In genomic region chr11:116078221-116078620, GRCm38 (mm10) we compare ENCODE assay signal across 8 mouse cellular contexts. TPM values are rescaled to one million over a fixed set of nuclear protein-coding genes. Genes with fewer than 3 reads are reported as not detected.
DNase-seq lines count a peak whose midpoint lies in the region; ATAC-seq and TF ChIP-seq lines count a peak whose summit lies in the region.

No protein-coding gene starts in this region.

- no peak for ATAC-seq in heart, embryonic 12.5 days (ENCODE audit: insufficient number of reproducible peaks, low FRiP score)
- peak; percentile 47 for ATAC-seq in megakaryocyte progenitor cell, adult 5-6 weeks (replicated peaks; ENCODE audit: poor library complexity)

- no peak for TF ChIP-seq CTCF in gastrocnemius, adult 2 months (IDR thresholded peaks at IDR 0.05)

- peak overlapping the region; percentile 39; the same call in 1 of the 2 replicates for H3K9ac ChIP-seq in heart, embryonic 12.5 days

- intact Hi-C loops in gastrocnemius, adult 2 months (cut with DNase I) = no loop called here

- H3K4me2 ChIP-seq in heart, embryonic 12.5 days = peak overlapping the region; percentile 61

- H3K9me3 ChIP-seq in heart, embryonic 12.5 days (replicated peaks) = no peaks in the 10 kb centered on the region

- 22% methylated on average over 16 of the region's 16 CpGs for WGBS in heart, embryonic 12.5 days

- H3K4me3 ChIP-seq in gastrocnemius, adult 2 months = peak overlapping the region; percentile 50
- peak overlapping the region; percentile 24 for H3K4me3 ChIP-seq in heart, embryonic 12.5 days

- peak overlapping the region; percentile 54; the same call in 1 of the 2 replicates for H3K27ac ChIP-seq in gastrocnemius, adult 2 months
- peak overlapping the region; percentile 31; the same call in 1 of the 2 replicates for H3K27ac ChIP-seq in heart, embryonic 12.5 days (ENCODE audit: poor library complexity, severe bottlenecking)

- H3K36me3 ChIP-seq in heart, embryonic 12.5 days = peaks cover 45% of the 10 kb centered on the region

- no peaks in the 10 kb centered on the region for H3K27me3 ChIP-seq in heart, embryonic 12.5 days (replicated peaks)

- peaks cover 54% of the 10 kb centered on the region for H3K4me1 ChIP-seq in heart, embryonic 12.5 days (replicated peaks)

- DNase-seq in gastrocnemius, adult 2 months = peak; percentile 60
- DNase-seq in gastrocnemius, adult 8-10 months (ENCODE audit: low spot score in 2 of 2) = no peak
- peak; percentile 34 for DNase-seq in cerebellum, adult 8-10 months
- DNase-seq in kidney, postnatal 4 days = peak; percentile 77 to 83
- DNase-seq in spleen, postnatal 14 days (ENCODE audit: low spot score in 2 of 2) = peak; percentile 67 to 74
- no peak for DNase-seq in ovary, adult 18-20 months (ENCODE audit: low spot score)

RNA-seq across cellular contexts. Expression of gene Unc13d, which starts 0.5 kb away (rescaled TPM):
- total RNA-seq in gastrocnemius, adult 2 months (2021) = under 1 TPM; 0.13 to 0.50 TPM
- under 1 TPM; 0.34 to 0.56 (median 0.46) TPM for total RNA-seq in gastrocnemius, adult 8-10 months (2022)
- 2.2 and 2.5 TPM in 2 replicates for polyA plus RNA-seq in heart, embryonic 12.5 days (2016; fragmentation: Nextera tagmentation; extraction: Ambion mirVana)
- total RNA-seq in megakaryocyte progenitor cell, adult 5-6 weeks (2015) = 13.6 and 15.8 TPM in 2 replicates
- total RNA-seq in megakaryocyte progenitor cell, adult 5-6 weeks (2017) = 15.5 and 26.1 TPM in 2 replicates

RNA-seq across cellular contexts. Expression of gene Wbp2, which starts 8.6 kb away (rescaled TPM):
- 10 to 100 TPM; 77.2 to 81.8 TPM for total RNA-seq in gastrocnemius, adult 2 months (2021)
- 10 to 100 TPM; 78.6 to 91.0 (median 90.1) TPM for total RNA-seq in gastrocnemius, adult 8-10 months (2022)
- 137 and 141 TPM in 2 replicates for polyA plus RNA-seq in heart, embryonic 12.5 days (2016; fragmentation: Nextera tagmentation; extraction: Ambion mirVana)
- total RNA-seq in megakaryocyte progenitor cell, adult 5-6 weeks (2015) = 42.4 and 56.5 TPM in 2 replicates
- total RNA-seq in megakaryocyte progenitor cell, adult 5-6 weeks (2017) = 15.6 and 22.8 TPM in 2 replicates

RNA-seq across cellular contexts. Expression of gene Unk, which starts 48.1 kb away (rescaled TPM):
- 1 to 10 TPM; 7.0 to 7.4 TPM for total RNA-seq in gastrocnemius, adult 2 months (2021)
- 1 to 10 TPM; 4.3 to 6.8 (median 5.3) TPM for total RNA-seq in gastrocnemius, adult 8-10 months (2022)
- polyA plus RNA-seq in heart, embryonic 12.5 days (2016; fragmentation: Nextera tagmentation; extraction: Ambion mirVana) = 31.8 and 32.3 TPM in 2 replicates
- 13.7 and 15.3 TPM in 2 replicates for total RNA-seq in megakaryocyte progenitor cell, adult 5-6 weeks (2015)
- total RNA-seq in megakaryocyte progenitor cell, adult 5-6 weeks (2017) = 14.2 and 18.7 TPM in 2 replicates

RNA-seq across cellular contexts. Expression of gene Trim47, which starts 48.8 kb away (rescaled TPM):
- 10 to 100 TPM in 1 of 2 experiments, 1 to 10 TPM in 1; 6.0 to 12.2 TPM for total RNA-seq in gastrocnemius, adult 2 months (2021)
- 1 to 10 TPM; 5.7 to 7.6 (median 6.3) TPM for total RNA-seq in gastrocnemius, adult 8-10 months (2022)
- 54.8 and 58.2 TPM in 2 replicates for polyA plus RNA-seq in heart, embryonic 12.5 days (2016; fragmentation: Nextera tagmentation; extraction: Ambion mirVana)
- 0.59 and 1.9 TPM in 2 replicates for total RNA-seq in megakaryocyte progenitor cell, adult 5-6 weeks (2015)
- 1.0 and 1.3 TPM in 2 replicates for total RNA-seq in megakaryocyte progenitor cell, adult 5-6 weeks (2017)

RNA-seq across cellular contexts. Expression of gene H3f3b, which starts 50.5 kb away (rescaled TPM):
- 10 to 100 TPM; 55.9 to 58.7 TPM for total RNA-seq in gastrocnemius, adult 2 months (2021)
- 10 to 100 TPM; 45.7 to 88.7 (median 59.5) TPM for total RNA-seq in gastrocnemius, adult 8-10 months (2022)
- 742 and 759 TPM in 2 replicates for polyA plus RNA-seq in heart, embryonic 12.5 days (2016; fragmentation: Nextera tagmentation; extraction: Ambion mirVana)
- total RNA-seq in megakaryocyte progenitor cell, adult 5-6 weeks (2015) = 714 and 817 TPM in 2 replicates
- total RNA-seq in megakaryocyte progenitor cell, adult 5-6 weeks (2017) = 751 and 801 TPM in 2 replicates

Comparison
In these comparisons a context has a peak if more than half of its experiments do, and no peak if none do; other contexts are left out.
1. DNase-seq: peak in gastrocnemius, adult 2 months (single experiment), cerebellum, adult 8-10 months (single experiment), kidney, postnatal 4 days (2 of 2) and spleen, postnatal 14 days (2 of 2); none in gastrocnemius, adult 8-10 months (0 of 2) and ovary, adult 18-20 months (single experiment).
2. RNA of gene Unc13d, which starts 0.5 kb away (total RNA-seq): 13.6 to 26.1 TPM in megakaryocyte progenitor cell, adult 5-6 weeks; 0.34 to 0.56 TPM in gastrocnemius, adult 8-10 months and 0.13 to 0.50 TPM in gastrocnemius, adult 2 months; every median in the first group is over 4 times any median in the second.